Mouse (Mus musculus) heart, adult 2 months (tissue): ENCODE data around the gene Fut2.

Experiments used
- CTCF ChIP-seq: fragments of 200-600 bp; IDR thresholded peaks from 2 replicates; pipeline ENCODE4 v1.8.1; 2022; ENCODE audit warnings: antibody characterized with exemption, mild to moderate bottlenecking, moderate library complexity
- EP300 ChIP-seq: fragments of 200-500 bp; IDR thresholded peaks from 2 replicates; pipeline ENCODE4 v1.6.1; 2011; ENCODE audit warnings: low read depth, low read length, control low read depth; ENCODE audit not compliant: insufficient read depth
- POLR2A ChIP-seq: fragments of 200-500 bp; IDR thresholded peaks from 2 replicates; pipeline ENCODE4 v1.6.1; 2011; ENCODE audit warnings: mild to moderate bottlenecking, low read depth, low read length, control low read depth; ENCODE audit not compliant: insufficient read depth

DNA sequence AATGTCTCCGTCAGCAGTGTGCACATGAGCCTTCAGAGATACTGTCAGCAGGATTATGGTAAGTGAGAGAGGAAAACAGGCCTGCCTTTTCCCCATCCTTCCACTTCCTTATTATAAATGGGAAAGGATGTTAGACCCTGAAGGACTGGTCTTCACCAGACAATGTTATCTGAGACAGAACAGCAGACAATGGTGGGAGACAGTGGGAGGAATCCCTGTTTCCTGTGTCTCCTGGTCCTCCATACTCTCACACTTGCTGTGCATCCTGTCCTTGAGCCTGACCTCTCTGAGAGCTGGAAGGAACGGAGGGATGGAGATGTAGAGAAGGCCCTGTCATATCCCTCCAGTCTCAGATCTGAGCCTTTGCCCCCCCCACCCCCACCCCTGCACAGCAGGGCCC lies 26.2 kb upstream of the Fut2 start:
- no peak for TF ChIP-seq CTCF
- TF ChIP-seq POLR2A = no peak
- TF ChIP-seq EP300 = no peak
